Mouse (Mus musculus) layer of hippocampus, adult 2 months (tissue): ENCODE results near the gene Abhd17a. TPM values are rescaled to one million over a fixed set of nuclear protein-coding genes. Genes with fewer than 3 reads are reported as not detected.
A peak's percentile ranks its signal among the peaks of the same experiment; 100 is the strongest.
"Not testable (repeated sequence)": the region's sequence is repeated elsewhere in the genome, so short reads cannot be mapped to it uniquely, and the experiment has no call there.

ENCODE experiments used
- DNase-seq, 2 experiments: peaks; one replicate each; pipeline ENCODE4 v3.0.0; 2022; ENCODE audit warnings: low spot score in 2 of 2
- H3K27ac ChIP-seq: fragments of 200-600 bp; 2 replicates; pipeline ENCODE4 v1.8.1; 2022
- H3K4me3 ChIP-seq: fragments of 200-600 bp; 2 replicates; pipeline ENCODE4 v1.8.1; 2022; ENCODE audit warnings: mild to moderate bottlenecking
- CTCF ChIP-seq: fragments of 200-600 bp; conservative IDR thresholded peaks from 2 replicates; pipeline ENCODE4 v1.8.1; 2022; ENCODE audit warnings: antibody characterized with exemption, mild to moderate bottlenecking, moderate library complexity
- total RNA-seq, 2 experiments: library from RNA; stranded (reverse); gene quantifications; 2 replicates each; pipeline ENCODE4 v1.2.3; 2021

Abhd17a gene
- total RNA-seq, 2 experiments from 2014 or later = 158 to 166 TPM

DNA sequence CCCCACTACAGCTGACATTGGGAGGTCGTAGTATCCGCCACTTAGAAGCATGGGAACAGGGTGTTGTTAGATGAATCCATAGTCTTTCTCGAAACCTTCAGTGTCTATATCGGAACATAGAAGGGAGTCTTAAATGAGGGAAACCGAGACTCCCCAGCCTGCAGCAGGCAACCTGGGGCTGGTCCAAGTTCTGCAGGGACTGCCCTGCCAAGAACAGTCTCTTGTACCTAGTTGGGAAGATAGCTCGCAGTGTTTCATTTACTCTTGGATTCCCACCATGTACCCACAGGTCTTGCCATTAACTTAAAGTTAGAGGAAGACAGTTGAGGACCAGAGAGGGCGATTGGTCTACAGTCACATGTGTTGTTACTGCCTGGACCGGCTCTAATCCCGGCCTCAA is 30.2 kb upstream of the Abhd17a start:
- TF ChIP-seq CTCF = no peak
- H3K4me3 ChIP-seq = no peak overlapping the region
- H3K27ac ChIP-seq = no peak overlapping the region
- no peak for DNase-seq

DNA sequence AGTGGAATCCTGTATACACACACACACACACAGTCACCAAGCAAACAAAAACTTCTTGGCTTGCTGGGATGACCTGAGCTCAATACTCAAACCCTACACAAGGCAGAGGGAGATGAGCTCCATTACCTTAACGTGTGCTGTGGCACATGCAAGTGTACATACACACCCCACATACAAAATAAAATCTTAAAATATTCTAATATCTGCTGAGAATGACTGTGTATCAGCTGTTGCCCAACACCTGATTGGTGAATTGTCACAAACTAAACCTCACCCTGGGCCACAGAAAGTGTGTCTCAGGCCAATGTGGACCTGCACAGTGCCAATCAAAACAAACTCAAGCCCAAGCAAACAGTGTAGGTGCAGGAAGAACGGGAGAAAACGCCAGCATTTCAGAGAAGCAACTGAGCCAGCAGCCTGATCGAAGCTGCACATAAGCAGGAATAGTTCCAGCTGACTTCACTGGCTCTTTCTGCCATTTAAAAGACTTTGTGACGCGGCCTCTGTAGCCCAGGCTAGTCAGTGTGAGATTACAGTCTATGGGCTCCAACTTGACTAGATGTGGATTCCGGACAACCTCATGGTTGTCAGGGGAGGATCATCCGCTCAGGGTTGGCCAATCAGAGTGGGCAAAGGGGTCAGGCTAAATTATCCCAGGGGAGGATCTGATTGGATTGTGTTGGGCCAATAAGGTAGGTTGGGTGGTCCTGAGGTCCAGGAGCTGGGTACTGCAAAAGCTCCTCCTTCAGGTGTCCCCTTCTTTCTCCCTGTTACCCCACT is 29.5 kb upstream of the Abhd17a start:
- DNase-seq = no peak

DNA sequence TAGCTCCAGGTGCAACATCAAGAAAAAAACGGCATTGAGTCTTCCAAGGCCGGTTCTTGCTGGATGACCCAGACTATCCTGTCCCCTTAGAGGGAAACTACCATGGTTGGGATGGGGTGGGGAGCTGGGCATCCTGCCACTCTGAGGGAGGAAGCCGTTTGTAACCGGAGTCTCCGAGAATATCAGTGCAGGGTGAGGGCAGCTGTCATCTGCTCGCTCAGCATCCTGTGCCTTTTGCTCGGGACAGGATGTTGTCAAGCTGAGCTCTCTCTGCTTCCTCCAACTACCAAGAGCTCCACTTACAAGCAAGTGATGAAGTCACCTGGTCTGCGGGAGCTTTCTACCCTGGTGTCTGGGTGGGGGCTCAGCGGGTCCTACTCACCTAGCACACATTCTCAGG is 28.0 kb upstream of the Abhd17a start:
- Histone ChIP-seq H3K4me3 (no peak overlapping the region), H3K27ac (no peak overlapping the region)
- no peak for TF ChIP-seq CTCF
- DNase-seq = no peak

More for the DNA sequence above, 29.5 kb upstream of the Abhd17a start:
- H3K27ac ChIP-seq = no peak overlapping the region
- H3K4me3 ChIP-seq = no peak overlapping the region
- no peak for TF ChIP-seq CTCF

DNA sequence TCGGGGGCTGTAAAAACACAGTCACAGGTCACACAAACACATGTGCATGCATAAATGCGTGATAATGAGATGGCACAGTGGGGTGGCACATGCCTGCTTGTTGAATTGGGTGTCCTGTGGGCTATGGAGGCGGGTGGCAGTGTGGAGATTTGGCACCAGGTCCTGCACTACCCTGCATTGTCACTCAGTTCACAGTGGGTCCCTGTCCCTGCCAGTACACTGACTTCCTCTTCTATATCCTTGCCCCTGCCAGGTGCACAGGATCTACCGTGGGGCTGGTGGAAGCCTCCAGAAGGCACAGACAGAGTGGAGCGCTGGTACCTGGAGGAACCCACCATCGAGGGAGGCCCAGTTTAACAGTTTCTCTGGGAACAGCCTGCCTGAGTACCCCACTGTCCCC is 24.2 kb upstream of the Abhd17a start:
- no peak overlapping the region for H3K4me3 ChIP-seq
- no peak overlapping the region for H3K27ac ChIP-seq
- no peak for DNase-seq
- no peak for TF ChIP-seq CTCF

DNA sequence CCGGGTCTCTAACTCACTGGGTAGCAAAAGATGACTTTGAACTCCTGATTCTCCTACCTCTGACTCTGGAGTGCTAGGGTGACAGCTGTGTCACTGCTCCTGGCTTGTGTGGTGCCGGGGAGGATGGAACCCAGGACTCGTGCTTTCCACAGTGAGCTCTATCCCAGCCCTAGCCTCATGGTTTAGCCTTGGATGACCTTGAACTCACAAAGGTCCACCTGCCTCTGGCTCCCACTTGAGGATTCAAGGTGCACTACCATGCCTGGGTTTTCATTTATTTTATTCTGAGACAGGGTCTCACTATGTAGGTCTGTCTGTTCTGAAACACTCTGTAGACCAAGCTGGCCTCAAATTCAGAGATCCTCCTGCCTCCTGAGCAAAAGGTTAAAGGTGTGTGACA is 23.7 kb upstream of the Abhd17a start:
- TF ChIP-seq CTCF = 0 out of 2 replicates have a peak, but pooled peaks have one; percentile 9
- Histone ChIP-seq H3K4me3 (no peak overlapping the region), H3K27ac (no peak overlapping the region)
- no peak for DNase-seq

DNA sequence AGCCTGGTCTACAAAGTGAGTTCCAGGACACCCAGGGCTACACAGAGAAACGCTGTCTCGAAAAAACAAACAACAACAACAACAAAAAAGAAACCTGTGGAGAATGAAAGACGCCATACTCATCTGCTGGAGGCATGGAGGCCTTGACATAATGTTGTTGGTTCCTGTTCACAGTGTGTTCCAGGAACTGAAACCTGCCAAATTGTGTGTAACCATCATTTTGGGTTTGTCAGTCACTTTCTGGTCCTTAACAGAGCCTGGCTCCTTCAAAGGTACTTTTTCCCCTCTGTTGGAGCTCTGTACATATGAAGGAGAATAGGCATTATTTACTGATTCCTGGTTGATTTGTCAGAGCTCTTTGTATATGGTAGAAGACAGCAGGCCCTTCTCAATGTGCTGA is 21.8 kb upstream of the Abhd17a start:
- TF ChIP-seq CTCF = no peak
- DNase-seq = no peak
- H3K27ac ChIP-seq = no peak overlapping the region

DNA sequence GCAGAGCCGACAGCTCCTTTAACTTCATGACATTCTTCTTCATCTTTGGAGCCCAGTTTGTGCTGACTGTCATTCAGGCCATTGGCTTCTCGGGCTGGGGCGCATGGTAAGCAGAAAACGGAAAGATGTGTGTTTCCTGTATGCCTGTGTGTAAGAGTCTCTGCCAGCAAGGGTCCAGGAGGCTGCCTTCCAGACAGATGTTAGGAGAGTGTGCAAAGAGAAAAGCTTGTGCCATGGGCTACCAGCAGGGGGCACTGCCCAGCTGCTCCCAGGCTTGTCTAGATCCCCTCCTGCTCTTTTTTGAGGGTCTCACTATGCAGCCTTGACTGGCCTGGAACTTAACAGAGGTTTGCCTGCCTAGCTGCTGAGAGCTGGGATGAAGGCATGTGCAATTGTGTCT is 20.9 kb upstream of the Abhd17a start:
- peak in 1 of 2 experiments; percentile 48 for DNase-seq
- peak; percentile 92 for TF ChIP-seq CTCF
- Histone ChIP-seq H3K27ac (no peak overlapping the region), H3K4me3 (no peak overlapping the region)

More for the DNA sequence above, 21.8 kb upstream of the Abhd17a start:
- no peak overlapping the region for H3K4me3 ChIP-seq

DNA sequence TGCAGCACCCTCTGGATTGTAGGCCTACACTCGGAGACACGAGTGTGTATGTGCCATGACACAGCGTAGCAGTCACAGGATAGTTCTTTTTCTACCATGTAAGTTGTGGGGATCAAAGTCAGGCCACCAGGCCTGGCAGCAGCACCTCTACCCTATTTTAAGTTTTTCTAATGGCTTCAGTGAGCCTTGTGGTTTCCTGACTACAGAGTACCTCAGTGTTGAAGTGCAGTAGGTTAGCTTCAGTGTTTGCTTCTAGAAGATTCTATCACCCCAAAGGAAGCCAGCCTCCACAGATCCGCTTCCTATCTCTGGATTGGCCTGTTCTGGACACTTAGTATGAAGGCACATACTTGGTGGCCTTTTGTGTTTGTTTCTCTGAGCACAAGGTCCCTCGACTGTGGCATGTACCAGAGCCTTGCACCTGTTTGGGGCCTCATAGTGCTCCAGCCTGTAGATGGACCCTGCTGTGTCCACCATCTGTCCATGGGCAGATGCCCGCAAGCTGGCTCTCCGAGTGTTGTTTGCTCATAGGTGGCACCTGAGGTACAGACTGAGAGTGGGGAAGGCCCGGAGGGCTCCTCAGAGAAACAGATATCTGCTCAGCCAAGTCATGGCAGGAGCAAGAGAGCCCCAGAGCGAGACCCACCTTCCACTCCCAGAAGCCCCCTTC is 20.1 kb upstream of the Abhd17a start:
- TF ChIP-seq CTCF = no peak
- Histone ChIP-seq H3K4me3 (no peak overlapping the region), H3K27ac (no peak overlapping the region)
- no peak for DNase-seq

DNA sequence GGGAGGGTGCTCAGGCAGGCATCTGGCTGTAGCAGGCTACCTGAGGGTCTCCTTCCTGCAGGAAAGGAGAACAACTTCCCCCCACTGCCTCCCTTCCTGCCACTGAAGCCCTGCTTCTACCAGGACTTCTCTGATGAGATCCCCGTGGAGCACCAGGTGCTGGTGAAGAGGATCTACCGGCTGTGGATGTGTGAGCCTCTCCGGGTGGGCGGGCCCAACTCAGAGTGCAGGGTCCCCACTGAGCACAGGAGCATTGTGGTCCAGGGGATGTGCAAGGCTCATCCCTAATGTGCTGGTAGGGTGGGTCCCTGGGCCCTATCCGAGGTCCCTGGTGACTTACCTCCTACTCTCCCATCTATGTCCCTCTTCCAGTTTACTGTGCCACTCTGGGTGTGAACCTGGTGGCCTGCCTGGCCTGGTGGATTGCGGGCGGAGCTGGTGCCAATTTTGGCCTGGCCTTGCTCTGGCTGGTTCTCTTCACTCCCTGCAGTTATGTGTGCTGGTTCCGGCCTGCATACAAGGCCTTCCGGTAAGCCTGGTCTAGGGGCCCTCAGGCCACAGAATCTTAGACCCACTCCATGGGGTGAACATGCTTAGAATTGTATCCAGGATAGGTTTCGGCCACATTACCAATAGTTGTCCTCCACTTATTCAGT is 19.3 kb upstream of the Abhd17a start:
- no peak for TF ChIP-seq CTCF
- Histone ChIP-seq H3K4me3 (no peak overlapping the region), H3K27ac (no peak overlapping the region)
- no peak for DNase-seq

DNA sequence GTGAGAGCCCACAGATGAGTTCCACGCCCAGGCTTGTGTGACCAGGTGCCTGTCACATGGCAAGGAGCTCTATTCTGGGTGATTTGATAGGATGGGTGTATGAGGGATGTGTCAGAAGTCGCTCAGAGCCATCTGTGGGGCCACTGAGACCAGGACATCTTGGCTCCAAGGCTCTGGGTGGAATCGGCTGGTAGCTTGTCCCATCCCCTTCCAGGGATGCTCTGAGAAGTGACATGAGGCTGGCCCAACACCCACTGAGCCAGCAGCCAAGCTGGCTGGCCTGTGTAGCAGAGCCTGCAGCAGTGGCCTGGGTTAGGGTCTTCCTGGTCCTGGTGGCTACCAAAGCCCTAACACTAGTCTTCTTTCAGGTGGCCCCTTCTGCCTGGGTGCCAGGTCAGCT is 18.3 kb upstream of the Abhd17a start:
- Histone ChIP-seq H3K4me3 (no peak overlapping the region), H3K27ac (no peak overlapping the region)
- DNase-seq = no peak
- TF ChIP-seq CTCF = no peak

DNA sequence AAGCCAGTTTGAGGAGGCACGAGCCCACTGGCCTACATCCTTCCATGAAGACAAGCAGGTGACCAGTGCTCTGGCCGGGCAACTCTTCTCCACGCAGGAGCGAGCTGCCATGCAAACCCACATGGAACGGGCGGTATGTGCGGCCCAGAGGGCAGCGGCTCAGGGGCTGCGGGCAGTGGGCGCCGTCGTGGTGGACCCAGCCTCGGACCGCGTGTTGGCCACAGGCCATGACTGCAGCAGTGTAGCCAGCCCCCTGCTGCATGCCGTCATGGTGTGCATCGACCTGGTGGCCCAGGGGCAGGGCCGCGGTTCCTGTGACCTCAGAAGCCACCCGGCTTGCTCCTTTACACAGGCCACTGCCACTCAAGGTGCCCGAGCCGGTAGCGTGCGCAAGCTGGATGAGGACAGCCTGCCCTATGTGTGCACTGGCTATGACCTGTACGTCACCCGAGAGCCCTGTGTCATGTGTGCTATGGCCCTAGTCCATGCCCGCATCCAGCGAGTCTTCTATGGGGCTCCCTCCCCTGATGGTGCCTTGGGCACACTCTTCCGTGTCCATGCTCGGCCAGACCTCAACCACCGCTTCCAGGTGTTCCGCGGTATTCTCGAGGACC is 16.7 kb upstream of the Abhd17a start:
- no peak for TF ChIP-seq CTCF

DNA sequence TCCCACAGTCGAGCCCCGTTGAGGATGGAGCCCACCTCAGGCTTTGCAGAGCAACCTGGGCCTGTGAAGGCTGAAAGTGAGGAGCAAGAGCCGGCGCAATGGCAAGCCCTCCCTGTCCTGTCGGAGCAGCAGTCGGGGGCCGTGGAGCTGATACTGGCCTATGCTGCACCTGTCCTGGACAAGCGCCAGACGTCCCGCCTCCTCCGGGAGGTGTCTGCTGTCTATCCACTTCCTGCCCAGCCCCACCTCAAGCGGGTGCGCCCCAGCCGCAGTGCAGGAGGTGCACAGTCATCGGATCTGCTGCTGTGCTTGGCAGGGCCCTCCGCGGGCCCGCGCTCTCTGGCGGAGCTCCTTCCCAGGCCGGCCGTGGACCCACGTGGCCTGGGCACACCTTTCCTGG is 16.2 kb upstream of the Abhd17a start:
- no peak overlapping the region for H3K4me3 ChIP-seq
- TF ChIP-seq CTCF = no peak
- DNase-seq = no peak
- no peak overlapping the region for H3K27ac ChIP-seq

More for the DNA sequence above, 16.7 kb upstream of the Abhd17a start:
- no peak for DNase-seq
- H3K4me3 ChIP-seq = no peak overlapping the region
- no peak overlapping the region for H3K27ac ChIP-seq

DNA sequence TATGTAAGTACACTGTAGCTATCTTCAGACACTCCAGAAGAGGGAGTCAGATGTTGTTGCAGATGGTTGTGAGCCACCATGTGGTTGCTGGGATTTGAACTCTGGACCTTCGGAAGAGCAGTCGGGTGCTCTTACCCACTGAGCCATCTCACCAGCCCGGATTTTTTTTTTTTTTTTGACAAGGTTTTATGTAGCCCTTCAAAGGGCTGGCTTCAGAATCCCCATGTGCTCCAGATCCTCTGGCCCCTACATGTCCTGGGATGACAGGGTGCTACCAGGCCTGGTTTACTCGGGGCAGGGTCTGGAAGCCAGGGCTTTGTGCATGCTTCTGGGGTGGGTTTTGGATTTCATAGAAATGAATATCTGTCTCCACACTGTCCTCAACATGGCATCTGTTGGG is 15.6 kb upstream of the Abhd17a start, which contains the start of gene Gm49322:
Gene Gm49322 (plus strand): TSS at position 301 of the 400 bp plus-strand sequence.
- H3K27ac ChIP-seq, H3K4me3 ChIP-seq, DNase-seq: not testable (repeated sequence)
